Mouse (Mus musculus) heart, adult 2 months (tissue): ENCODE results near the gene Elf5. TPM values are rescaled to one million over a fixed set of nuclear protein-coding genes. Genes with fewer than 3 reads are reported as not detected.
A peak's percentile ranks its signal among the peaks of the same experiment; 100 is the strongest.

Experiments used
- DNase-seq, 2 experiments: peaks; one replicate each; pipeline ENCODE4 v3.0.0; 2021
- H3K27ac ChIP-seq: fragments of 200-600 bp; 2 replicates; pipeline ENCODE4 v1.8.1; 2022
- H3K27me3 ChIP-seq: fragments of 200-500 bp; 2 replicates; pipeline ENCODE4 v1.6.1; 2012; ENCODE audit warnings: mild to moderate bottlenecking, low read length, inconsistent platforms, mixed read lengths; ENCODE audit not compliant: control insufficient read depth, insufficient read depth
- H3K36me3 ChIP-seq: fragments of 200-500 bp; 2 replicates; pipeline ENCODE4 v1.6.1; 2012; ENCODE audit warnings: low read length, inconsistent platforms; ENCODE audit not compliant: control insufficient read depth, insufficient read depth
- H3K4me1 ChIP-seq: fragments of 200-500 bp; 2 replicates; pipeline ENCODE4 v1.6.1; 2011; ENCODE audit warnings: low read length; ENCODE audit not compliant: control insufficient read depth, insufficient read depth
- H3K4me3 ChIP-seq: fragments of 200-600 bp; 2 replicates; pipeline ENCODE4 v1.8.1; 2022
- H3K79me2 ChIP-seq: fragments of 200-500 bp; replicated peaks from 2 replicates; pipeline ENCODE4 v1.6.1; 2012; ENCODE audit warnings: mild to moderate bottlenecking, inconsistent platforms, low read length, moderate library complexity, mixed read lengths; ENCODE audit not compliant: control insufficient read depth, insufficient read depth
- H3K9ac ChIP-seq: fragments of 200-500 bp; 2 replicates; pipeline ENCODE4 v1.6.1; 2012; ENCODE audit warnings: low read depth, mild to moderate bottlenecking, control low read depth, inconsistent platforms, low read length, mixed read lengths
- CTCF ChIP-seq: fragments of 200-600 bp; IDR thresholded peaks from 2 replicates; pipeline ENCODE4 v1.8.1; 2022; ENCODE audit warnings: antibody characterized with exemption, mild to moderate bottlenecking, moderate library complexity
- EP300 ChIP-seq: fragments of 200-500 bp; IDR thresholded peaks from 2 replicates; pipeline ENCODE4 v1.6.1; 2011; ENCODE audit warnings: low read depth, low read length, control low read depth; ENCODE audit not compliant: insufficient read depth
- POLR2A ChIP-seq: fragments of 200-500 bp; IDR thresholded peaks from 2 replicates; pipeline ENCODE4 v1.6.1; 2011; ENCODE audit warnings: mild to moderate bottlenecking, low read depth, low read length, control low read depth; ENCODE audit not compliant: insufficient read depth
- WGBS: fragments of 180-500 bp; shearing (Covaris S2); methylation state at CpG from one replicate; pipeline ENCODE4 v1.1.7; 2018; 5-methylcytosine and 5-hydroxymethylcytosine counted together
- intact Hi-C: fragments of 180-260 bp; cut with DNase I; formaldehyde crosslinking; loops from one replicate; pipeline ENCODE4 v1.15.1; 2025
- long read RNA-seq: library from polyadenylated mRNA; stranded (forward); transcript quantifications from one replicate; pipeline ENCODE4 v2.0.0, GENCODE M21; 2021
- polyA plus RNA-seq: library from polyadenylated mRNA; depleted of rRNA; stranded (reverse); fragments of >200 nt; gene quantifications from 2 replicates; pipeline ENCODE4 v1.2.3, GENCODE M21; 2012; rRNA removed
- total RNA-seq, 2 experiments: library from RNA; stranded (reverse); gene quantifications; 2 replicates each; pipeline ENCODE4 v1.2.3; 2021

The Elf5 gene
- not detected for total RNA-seq
- polyA plus RNA-seq, result 0.33 TPM in 1 of 2 replicates, not detected in the other
- long read RNA-seq, result 0 reads

- Histone ChIP-seq H3K79me2 (no peaks in the 10 kb centered on the region), H3K27me3 (no peaks in the 10 kb centered on the region), H3K9ac (no peak within 1 kb of the TSS), H3K4me1 (no peaks in the 10 kb centered on the region), H3K27ac (no peak within 1 kb of the TSS), H3K36me3 (no peaks in the 10 kb centered on the region), H3K4me3 (no peak within 1 kb of the TSS)
- TF ChIP-seq EP300, result no peak
- TF ChIP-seq CTCF, result no peak
- TF ChIP-seq POLR2A, result no peak
- DNase-seq, result no peak
- WGBS, result 63% methylated on average over 6 of the region's 6 CpGs
- intact Hi-C loops, result no loop called here
Observed at GRCm38 (mm10) chr2:103411348-103411747, at the start of gene Elf5. Elf5 (plus strand) TSS chr2:103411688.

GRCm38 (mm10) chr2:103372541-103372940, 38.9 kb upstream of the Elf5 start:
- Histone ChIP-seq H3K4me1 (no peaks in the 10 kb centered on the region), H3K79me2 (no peaks in the 10 kb centered on the region), H3K36me3 (no peaks in the 10 kb centered on the region), H3K27ac (no peak overlapping the region), H3K9ac (no peak overlapping the region), H3K27me3 (no peaks in the 10 kb centered on the region), H3K4me3 (no peak overlapping the region)
- intact Hi-C loops, result no loop called here
- DNase-seq, result no peak
- TF ChIP-seq EP300 (no peak), CTCF (no peak), POLR2A (no peak)
- WGBS, result 55% methylated on average over 5 of the region's 5 CpGs

- Histone ChIP-seq H3K79me2 (no peaks in the 10 kb centered on the region), H3K27me3 (no peaks in the 10 kb centered on the region), H3K9ac (no peak overlapping the region), H3K27ac (no peak overlapping the region), H3K36me3 (no peaks in the 10 kb centered on the region), H3K4me3 (no peak overlapping the region), H3K4me1 (peaks cover 1% of the 10 kb centered on the region)
- peak; percentile 11 to 21 for DNase-seq
- WGBS, result 12% methylated on average over 9 of the region's 9 CpGs
- TF ChIP-seq CTCF (no peak), POLR2A (no peak), EP300 (no peak)
- intact Hi-C loops, result no loop called here
Observed at GRCm38 (mm10) chr2:103379502-103380160, 31.9 kb upstream of the Elf5 start.

GRCm38 (mm10) chr2:103382174-103382573, 29.3 kb upstream of the Elf5 start:
- no peak for DNase-seq
- Histone ChIP-seq H3K79me2 (no peaks in the 10 kb centered on the region), H3K4me1 (peaks cover 1% of the 10 kb centered on the region), H3K27me3 (no peaks in the 10 kb centered on the region), H3K9ac (no peak overlapping the region), H3K27ac (no peak overlapping the region), H3K4me3 (no peak overlapping the region), H3K36me3 (no peaks in the 10 kb centered on the region)
- TF ChIP-seq EP300, result no peak
- TF ChIP-seq CTCF, result no peak
- TF ChIP-seq POLR2A, result no peak
- 69% methylated on average over 2 of the region's 2 CpGs for WGBS
- intact Hi-C loops, result no loop called here

- no peaks in the 10 kb centered on the region for H3K27me3 ChIP-seq
- no peaks in the 10 kb centered on the region for H3K36me3 ChIP-seq
- WGBS, result 74% methylated on average over 1 of the region's 1 CpGs
- H3K9ac ChIP-seq, result no peak overlapping the region
- DNase-seq, result no peak
- no peaks in the 10 kb centered on the region for H3K4me1 ChIP-seq
- intact Hi-C loops, result no loop called here
- no peak overlapping the region for H3K27ac ChIP-seq
- no peak overlapping the region for H3K4me3 ChIP-seq
- no peaks in the 10 kb centered on the region for H3K79me2 ChIP-seq
- no peak for TF ChIP-seq CTCF
- TF ChIP-seq POLR2A, result no peak
- no peak for TF ChIP-seq EP300
Observed at GRCm38 (mm10) chr2:103387881-103388280, 23.6 kb upstream of the Elf5 start.

- TF ChIP-seq EP300 (no peak), POLR2A (no peak), CTCF (no peak)
- Histone ChIP-seq H3K9ac (no peak overlapping the region), H3K36me3 (no peaks in the 10 kb centered on the region), H3K27ac (no peak overlapping the region), H3K4me3 (no peak overlapping the region), H3K4me1 (no peaks in the 10 kb centered on the region), H3K27me3 (no peaks in the 10 kb centered on the region), H3K79me2 (no peaks in the 10 kb centered on the region)
- DNase-seq, result no peak
- 86% methylated on average over 1 of the region's 1 CpGs for WGBS
- intact Hi-C loops, result no loop called here
Observed at GRCm38 (mm10) chr2:103388311-103388710, 23.2 kb upstream of the Elf5 start.
